Mouse (Mus musculus) hindbrain, embryonic 15.5 days (tissue): ENCODE measurements around the gene Plekhm1. TPM values are rescaled to one million over a fixed set of nuclear protein-coding genes. Genes with fewer than 3 reads are reported as not detected.
"Not testable (repeated sequence)": the region's sequence is repeated elsewhere in the genome, so short reads cannot be mapped to it uniquely, and the experiment has no call there.

ENCODE experiments used
- ATAC-seq: fragments of 200-750 bp; cut with Nextera tagmentation; 2 replicates; pipeline ENCODE4 v1.8.0; 2017; ENCODE audit warnings: low read depth, moderate number of reproducible peaks, moderate TSS enrichment; ENCODE audit not compliant: low FRiP score
- H3K27ac ChIP-seq: fragments of 300-500 bp; sonication (generic); replicated peaks from 2 replicates; pipeline ENCODE4 v1.5.1; 2015; ENCODE audit warnings: mild to moderate bottlenecking, inconsistent platforms
- H3K27me3 ChIP-seq: fragments of 300-500 bp; sonication (generic); 2 replicates; pipeline ENCODE4 v1.6.1; 2015; ENCODE audit warnings: control low read depth, inconsistent platforms
- H3K36me3 ChIP-seq: fragments of 300-500 bp; sonication (generic); 2 replicates; pipeline ENCODE4 v1.6.1; 2015; ENCODE audit warnings: control low read depth, inconsistent platforms
- H3K4me1 ChIP-seq: fragments of 300-500 bp; sonication (generic); replicated peaks from 2 replicates; pipeline ENCODE4 v1.6.1; 2015; ENCODE audit warnings: control low read depth, inconsistent platforms
- H3K4me2 ChIP-seq: fragments of 300-500 bp; sonication (generic); 2 replicates; pipeline ENCODE4 v1.6.1; 2015; ENCODE audit warnings: moderate library complexity, mild to moderate bottlenecking, inconsistent platforms
- H3K4me3 ChIP-seq: fragments of 300-500 bp; sonication (generic); 2 replicates; pipeline ENCODE4 v1.5.1; 2015; ENCODE audit warnings: mild to moderate bottlenecking, inconsistent platforms
- H3K9ac ChIP-seq: fragments of 300-500 bp; sonication (generic); 2 replicates; pipeline ENCODE4 v1.6.1; 2015; ENCODE audit warnings: inconsistent platforms
- H3K9me3 ChIP-seq: fragments of 300-500 bp; sonication (generic); 2 replicates; pipeline ENCODE4 v1.6.1; 2016; ENCODE audit warnings: control low read depth, inconsistent platforms
- WGBS: fragments of 180-500 bp; shearing (Covaris S2); methylation state at CpG from one replicate; pipeline ENCODE4 v1.1.7; 2015; 5-methylcytosine and 5-hydroxymethylcytosine counted together
- polyA plus RNA-seq: library from polyadenylated mRNA; unstranded; fragments of >200 nt; fragmentation: Nextera tagmentation; extraction: Ambion mirVana; gene quantifications from 2 replicates; pipeline ENCODE4 v1.2.1, GENCODE M21; 2015

Plekhm1 gene
- polyA plus RNA-seq, 1 experiment from 2014 or later, result 10.0 TPM

- H3K4me1 ChIP-seq, result peaks cover 18% of the 10 kb centered on the region
- not testable (repeated sequence) for H3K4me3 ChIP-seq, ATAC-seq, H3K9me3 ChIP-seq, H3K36me3 ChIP-seq, H3K4me2 ChIP-seq, H3K9ac ChIP-seq, H3K27ac ChIP-seq, H3K27me3 ChIP-seq
- 63% methylated on average over 5 of the region's 5 CpGs for WGBS
Measured at GRCm38 (mm10) chr11:103407136-103407535, 5.4 kb downstream of the Plekhm1 start.

- H3K4me3 ChIP-seq, result no peak overlapping the region
- no peak overlapping the region for H3K9ac ChIP-seq
- no peak overlapping the region for H3K27ac ChIP-seq
- H3K4me1 ChIP-seq, result peaks cover 13% of the 10 kb centered on the region
- no peak overlapping the region for H3K4me2 ChIP-seq
- 80% methylated on average over 7 of the region's 7 CpGs for WGBS
- no peak for ATAC-seq
- H3K27me3 ChIP-seq, result no peaks in the 10 kb centered on the region
- 0 out of 2 replicates have a peak, but pooled peaks cover 9% of the 10 kb centered on the region for H3K36me3 ChIP-seq
- H3K9me3 ChIP-seq, result no peaks in the 10 kb centered on the region
Measured at GRCm38 (mm10) chr11:103406551-103406950, 5.9 kb downstream of the Plekhm1 start.

- Histone ChIP-seq H3K9me3 (no peaks in the 10 kb centered on the region), H3K27ac (no peak overlapping the region), H3K27me3 (no peaks in the 10 kb centered on the region), H3K4me1 (peaks cover 6% of the 10 kb centered on the region), H3K36me3 (0 out of 2 replicates have a peak, but pooled peaks cover 9% of the 10 kb centered on the region), H3K4me3 (no peak overlapping the region), H3K9ac (no peak overlapping the region), H3K4me2 (no peak overlapping the region)
- WGBS, result 97% methylated on average over 1 of the region's 1 CpGs
- ATAC-seq, result no peak
Measured at GRCm38 (mm10) chr11:103405814-103406213, 6.7 kb downstream of the Plekhm1 start.

- no peak for ATAC-seq
- H3K27me3 ChIP-seq, result no peaks in the 10 kb centered on the region
- H3K9ac ChIP-seq, result no peak overlapping the region
- H3K4me1 ChIP-seq, result no peaks in the 10 kb centered on the region
- H3K36me3 ChIP-seq, result 0 out of 2 replicates have a peak, but pooled peaks cover 9% of the 10 kb centered on the region
- H3K27ac ChIP-seq, result no peak overlapping the region
- no peaks in the 10 kb centered on the region for H3K9me3 ChIP-seq
- H3K4me2 ChIP-seq, result no peak overlapping the region
- no peak overlapping the region for H3K4me3 ChIP-seq
Measured at GRCm38 (mm10) chr11:103404618-103405017, 7.9 kb downstream of the Plekhm1 start.

- no peak for ATAC-seq
- 61% methylated on average over 4 of the region's 4 CpGs for WGBS
- no peaks in the 10 kb centered on the region for H3K27me3 ChIP-seq
- no peaks in the 10 kb centered on the region for H3K9me3 ChIP-seq
- H3K9ac ChIP-seq, result no peak overlapping the region
- H3K27ac ChIP-seq, result no peak overlapping the region
- no peak overlapping the region for H3K4me2 ChIP-seq
- no peaks in the 10 kb centered on the region for H3K4me1 ChIP-seq
- 0 out of 2 replicates have a peak, but pooled peaks cover 9% of the 10 kb centered on the region for H3K36me3 ChIP-seq
- H3K4me3 ChIP-seq, result no peak overlapping the region
Measured at GRCm38 (mm10) chr11:103403776-103404175, 8.7 kb downstream of the Plekhm1 start.

- no peaks in the 10 kb centered on the region for H3K4me1 ChIP-seq
- no peaks in the 10 kb centered on the region for H3K9me3 ChIP-seq
- H3K4me2 ChIP-seq, result no peak overlapping the region
- H3K9ac ChIP-seq, result no peak overlapping the region
- WGBS, result 91% methylated on average over 5 of the region's 5 CpGs
- 0 out of 2 replicates have a peak, but pooled peaks cover 9% of the 10 kb centered on the region for H3K36me3 ChIP-seq
- ATAC-seq, result no peak
- no peak overlapping the region for H3K27ac ChIP-seq
- no peak overlapping the region for H3K4me3 ChIP-seq
- H3K27me3 ChIP-seq, result no peaks in the 10 kb centered on the region
Measured at GRCm38 (mm10) chr11:103402738-103403137, 9.7 kb downstream of the Plekhm1 start.

- WGBS, result 72% methylated on average over 2 of the region's 2 CpGs
- Histone ChIP-seq H3K27me3 (no peaks in the 10 kb centered on the region), H3K9me3 (no peaks in the 10 kb centered on the region)
Measured at GRCm38 (mm10) chr11:103402198-103402597, 10.3 kb downstream of the Plekhm1 start.

GRCm38 (mm10) chr11:103399986-103400385 is 12.5 kb downstream of the Plekhm1 start:
- WGBS, result 96% methylated on average over 4 of the region's 4 CpGs
- peaks cover 29% of the 10 kb centered on the region for H3K36me3 ChIP-seq
- no peak overlapping the region for H3K27ac ChIP-seq
- no peaks in the 10 kb centered on the region for H3K4me1 ChIP-seq
- H3K4me3 ChIP-seq, result no peak overlapping the region
- no peak overlapping the region for H3K9ac ChIP-seq
- no peak overlapping the region for H3K4me2 ChIP-seq
- no peaks in the 10 kb centered on the region for H3K27me3 ChIP-seq
- ATAC-seq, result no peak
- no peaks in the 10 kb centered on the region for H3K9me3 ChIP-seq

More at GRCm38 (mm10) chr11:103402198-103402597, 10.3 kb downstream of the Plekhm1 start:
- Histone ChIP-seq H3K4me3 (no peak overlapping the region), H3K4me2 (no peak overlapping the region), H3K36me3 (peaks cover 9% of the 10 kb centered on the region; the same call in 1 of the 2 replicates), H3K27ac (no peak overlapping the region), H3K4me1 (no peaks in the 10 kb centered on the region), H3K9ac (no peak overlapping the region)
- ATAC-seq, result no peak

- no peak overlapping the region for H3K9ac ChIP-seq
- peaks cover 38% of the 10 kb centered on the region for H3K36me3 ChIP-seq
- H3K27ac ChIP-seq, result no peak overlapping the region
- H3K4me2 ChIP-seq, result no peak overlapping the region
- no peaks in the 10 kb centered on the region for H3K4me1 ChIP-seq
- H3K27me3 ChIP-seq, result no peaks in the 10 kb centered on the region
- no peak for ATAC-seq
- WGBS, result 92% methylated on average over 3 of the region's 3 CpGs
- H3K4me3 ChIP-seq, result no peak overlapping the region
- H3K9me3 ChIP-seq, result no peaks in the 10 kb centered on the region
Measured at GRCm38 (mm10) chr11:103399050-103399449, 13.4 kb downstream of the Plekhm1 start.

GRCm38 (mm10) chr11:103396682-103397081 is 15.8 kb downstream of the Plekhm1 start:
- no peak overlapping the region for H3K4me2 ChIP-seq
- H3K36me3 ChIP-seq, result peaks cover 42% of the 10 kb centered on the region
- no peak overlapping the region for H3K9ac ChIP-seq
- no peaks in the 10 kb centered on the region for H3K4me1 ChIP-seq
- H3K27ac ChIP-seq, result no peak overlapping the region
- H3K9me3 ChIP-seq, result no peaks in the 10 kb centered on the region
- 96% methylated on average over 4 of the region's 4 CpGs for WGBS
- H3K27me3 ChIP-seq, result no peaks in the 10 kb centered on the region
- ATAC-seq, result no peak
- H3K4me3 ChIP-seq, result no peak overlapping the region

GRCm38 (mm10) chr11:103396236-103396635 is 16.3 kb downstream of the Plekhm1 start:
- Histone ChIP-seq H3K4me1 (no peaks in the 10 kb centered on the region), H3K27ac (no peak overlapping the region), H3K36me3 (peaks cover 42% of the 10 kb centered on the region), H3K4me2 (no peak overlapping the region), H3K9ac (no peak overlapping the region), H3K4me3 (no peak overlapping the region), H3K9me3 (no peaks in the 10 kb centered on the region), H3K27me3 (no peaks in the 10 kb centered on the region)
- ATAC-seq, result no peak
- 95% methylated on average over 4 of the region's 4 CpGs for WGBS

- no peak overlapping the region for H3K9ac ChIP-seq
- H3K9me3 ChIP-seq, result no peaks in the 10 kb centered on the region
- 87% methylated on average over 7 of the region's 7 CpGs for WGBS
- no peak overlapping the region for H3K27ac ChIP-seq
- H3K36me3 ChIP-seq, result peaks cover 48% of the 10 kb centered on the region
- no peak overlapping the region for H3K4me3 ChIP-seq
- H3K4me2 ChIP-seq, result no peak overlapping the region
- ATAC-seq, result no peak
- H3K27me3 ChIP-seq, result no peaks in the 10 kb centered on the region
- H3K4me1 ChIP-seq, result no peaks in the 10 kb centered on the region
Measured at GRCm38 (mm10) chr11:103394604-103395003, 17.9 kb downstream of the Plekhm1 start.

- ATAC-seq, result no peak
- 96% methylated on average over 7 of the region's 7 CpGs for WGBS
Measured at GRCm38 (mm10) chr11:103394025-103394424, 18.5 kb downstream of the Plekhm1 start.

More at GRCm38 (mm10) chr11:103394025-103394424, 18.5 kb downstream of the Plekhm1 start:
- Histone ChIP-seq H3K27ac (no peak overlapping the region), H3K9me3 (no peaks in the 10 kb centered on the region), H3K36me3 (peaks cover 51% of the 10 kb centered on the region), H3K4me3 (no peak overlapping the region), H3K27me3 (no peaks in the 10 kb centered on the region), H3K4me2 (no peak overlapping the region), H3K9ac (no peak overlapping the region), H3K4me1 (no peaks in the 10 kb centered on the region)
